Mouse (Mus musculus): Measurements from ENCODE around the gene Irgq.

The Irgq gene

DNA sequence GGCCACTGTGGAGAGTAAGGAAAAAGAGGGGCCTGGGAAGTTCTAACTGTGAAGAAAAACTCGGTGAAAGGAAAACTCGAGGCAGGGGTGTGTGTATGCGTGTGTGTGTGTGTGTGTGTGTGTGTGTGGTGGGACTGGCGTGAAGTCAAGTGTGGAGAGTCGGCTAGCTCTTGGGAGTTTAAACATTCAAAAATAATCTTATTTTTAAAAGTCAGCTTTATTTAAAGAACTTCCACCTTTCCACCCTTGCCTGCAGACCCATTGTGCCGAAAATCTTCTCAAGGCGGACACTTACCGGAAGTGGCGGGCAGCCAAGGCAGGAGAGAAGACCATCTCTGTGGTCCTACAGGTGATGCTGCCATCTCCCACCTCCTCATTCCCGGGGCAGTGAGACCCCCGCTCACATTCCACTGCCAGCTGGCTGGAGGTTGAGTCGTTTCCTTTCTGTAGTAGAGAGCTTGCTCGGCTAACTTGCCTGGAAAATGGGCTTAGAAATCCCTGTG is 17.1 kb downstream of the Irgq start:
- DNase-seq: no peak

DNA sequence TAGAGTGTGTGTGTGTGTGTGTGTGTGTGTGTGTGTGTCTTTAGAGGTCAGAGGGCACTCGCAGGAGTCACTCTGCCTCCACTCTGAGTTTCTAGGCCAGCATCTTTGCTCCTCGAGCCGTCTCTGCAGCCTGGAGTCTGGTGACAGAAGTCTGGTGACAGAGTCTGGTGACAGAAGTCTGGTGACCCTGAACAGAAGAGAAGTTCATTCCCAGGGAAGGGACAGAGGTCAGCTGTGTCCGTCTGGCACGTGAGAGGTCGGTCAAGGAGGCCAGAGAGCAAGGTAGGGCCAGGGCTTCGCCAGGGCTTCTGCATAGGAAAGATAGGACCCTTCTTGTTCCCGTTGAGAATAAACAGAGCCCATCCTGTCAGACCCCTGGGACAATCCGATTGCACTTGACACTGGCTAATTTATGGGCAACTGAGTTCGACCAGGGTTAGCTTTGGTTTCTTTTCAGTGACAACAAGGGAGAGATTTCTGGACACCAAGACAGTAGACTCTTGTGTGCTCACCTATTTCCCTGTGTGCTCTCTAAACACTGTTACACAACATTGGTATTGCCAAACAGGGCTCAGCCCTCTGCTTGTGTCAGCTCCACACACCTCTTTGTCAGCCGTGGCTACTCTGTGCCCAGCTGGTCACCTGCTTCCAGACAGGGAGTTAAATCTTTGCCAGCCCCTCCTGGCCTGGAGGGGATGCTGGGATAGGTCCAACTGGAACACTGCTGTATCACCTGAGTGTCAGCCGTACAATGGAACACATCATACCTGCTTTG is 21.7 kb downstream of the Irgq start:
- DNase-seq: no peak

DNA sequence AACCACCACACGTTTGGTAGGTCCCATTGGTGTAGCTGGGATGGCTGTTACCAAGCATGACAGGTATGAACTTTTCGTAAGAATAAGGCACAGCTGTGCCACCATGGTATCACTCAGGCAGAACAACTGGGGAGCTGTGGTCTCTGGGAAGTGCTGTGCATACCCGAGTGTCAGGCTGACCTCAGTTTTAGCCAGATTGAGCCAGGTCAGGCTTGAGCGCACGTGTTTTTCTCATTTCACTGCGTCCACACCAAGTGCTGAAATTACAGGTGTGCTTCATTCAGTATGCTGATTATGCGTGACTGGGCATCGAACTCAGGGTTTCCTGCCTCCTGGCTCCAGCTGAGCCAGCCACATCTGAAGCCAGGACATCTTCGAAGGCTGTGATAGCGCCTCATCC is 25.3 kb downstream of the Irgq start:
- no peak for DNase-seq

DNA sequence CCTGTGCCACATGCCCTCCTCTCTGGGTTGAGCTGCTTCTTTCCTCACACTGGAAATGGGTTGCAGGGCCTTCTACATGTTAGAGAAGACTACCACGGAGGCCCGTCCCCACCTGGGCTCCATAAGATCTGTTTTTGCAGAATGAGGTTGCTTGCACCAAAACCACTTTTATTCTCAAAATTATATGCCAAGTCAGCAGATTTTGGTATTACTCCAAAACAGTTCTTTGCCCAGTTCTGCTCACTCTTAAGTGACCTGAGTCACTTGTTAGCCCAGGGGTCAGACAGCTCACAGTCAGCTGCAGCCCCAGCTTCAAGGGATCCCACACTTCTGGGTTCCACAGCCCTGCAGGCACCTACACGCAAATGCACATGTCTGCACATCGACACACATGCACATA is 31.0 kb downstream of the Irgq start:
- DNase-seq: no peak

DNA sequence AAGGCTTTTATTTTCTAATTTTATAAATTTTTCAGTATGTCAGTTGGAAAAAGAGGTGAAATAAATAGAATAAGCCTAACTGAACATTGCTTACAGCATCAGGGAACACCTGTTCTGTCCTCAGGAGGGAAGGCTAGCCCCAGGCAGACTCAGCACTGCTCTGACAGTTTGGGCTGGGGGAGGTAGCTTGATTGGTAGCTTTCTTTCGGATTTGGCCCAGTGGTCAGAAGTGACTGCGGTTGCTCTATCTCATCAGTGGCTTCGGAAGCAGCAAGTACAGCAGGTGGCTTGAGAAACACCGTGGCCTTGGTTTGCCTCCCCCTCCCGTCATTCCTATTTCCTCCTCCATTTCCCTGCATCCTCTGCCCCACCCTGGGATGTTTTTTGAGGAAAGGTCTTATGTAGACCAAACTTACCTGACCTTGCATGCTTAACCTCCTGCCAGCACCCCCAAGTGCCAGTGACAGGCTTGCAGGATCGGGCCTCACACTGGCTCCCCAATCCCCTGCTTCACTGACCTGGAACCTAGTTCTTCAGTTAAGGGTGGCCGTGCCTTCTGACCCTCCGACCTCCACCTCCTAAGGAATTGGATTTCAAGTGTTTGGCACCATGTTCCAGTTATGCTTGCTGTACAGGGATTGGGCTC is 32.8 kb downstream of the Irgq start:
- no peak for DNase-seq

DNA sequence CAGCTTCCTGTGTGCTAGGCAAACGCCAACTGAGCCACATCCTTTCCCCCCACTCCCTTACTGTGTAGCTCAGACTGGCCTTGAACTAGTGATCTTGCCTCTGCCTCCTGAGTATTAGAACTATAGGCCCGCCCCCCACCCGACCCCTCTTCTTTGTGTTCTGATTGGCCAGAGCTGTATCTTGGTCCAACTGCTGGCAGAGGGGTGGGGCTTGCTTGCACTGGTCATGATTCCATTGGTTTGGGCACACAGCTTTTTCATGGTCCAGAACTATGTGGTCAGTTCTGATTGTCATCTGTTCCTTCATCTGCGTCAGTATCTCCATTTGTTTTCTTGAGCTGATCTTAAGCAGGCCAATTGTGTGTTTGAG is 33.3 kb downstream of the Irgq start:
- no peak for DNase-seq

DNA sequence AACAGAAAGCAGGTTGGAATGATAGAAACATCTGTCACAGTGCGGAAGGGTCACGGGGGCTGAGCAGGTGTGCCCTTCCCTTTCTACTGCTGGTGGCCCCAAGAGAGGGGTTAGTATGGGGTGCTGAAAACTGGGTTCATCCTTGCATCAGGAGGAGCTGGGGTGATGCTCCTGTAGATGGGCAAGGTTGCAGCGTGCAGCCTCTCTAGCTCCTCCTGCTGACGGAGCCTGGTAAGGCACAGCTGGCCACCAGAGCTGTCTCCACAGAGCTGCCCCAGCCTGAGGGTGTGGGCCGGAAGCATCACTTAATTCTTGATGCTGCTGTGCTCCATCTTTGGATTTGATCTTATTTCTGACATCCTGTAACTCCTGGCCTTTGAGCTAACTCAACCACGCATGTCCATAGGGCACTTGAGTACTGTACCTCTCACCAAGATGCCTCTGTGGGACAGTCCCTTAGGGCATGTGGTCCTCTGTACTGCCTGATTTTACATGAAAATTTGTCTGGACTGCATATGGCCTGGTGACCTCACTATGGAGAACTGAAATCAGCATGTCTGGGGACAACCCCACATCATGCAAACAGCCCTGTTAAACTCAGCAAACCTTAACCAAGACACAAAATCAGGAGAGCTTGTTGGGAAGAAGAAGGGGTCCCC is 34.2 kb downstream of the Irgq start:
- DNase-seq: peak; percentile 74 to 80

DNA sequence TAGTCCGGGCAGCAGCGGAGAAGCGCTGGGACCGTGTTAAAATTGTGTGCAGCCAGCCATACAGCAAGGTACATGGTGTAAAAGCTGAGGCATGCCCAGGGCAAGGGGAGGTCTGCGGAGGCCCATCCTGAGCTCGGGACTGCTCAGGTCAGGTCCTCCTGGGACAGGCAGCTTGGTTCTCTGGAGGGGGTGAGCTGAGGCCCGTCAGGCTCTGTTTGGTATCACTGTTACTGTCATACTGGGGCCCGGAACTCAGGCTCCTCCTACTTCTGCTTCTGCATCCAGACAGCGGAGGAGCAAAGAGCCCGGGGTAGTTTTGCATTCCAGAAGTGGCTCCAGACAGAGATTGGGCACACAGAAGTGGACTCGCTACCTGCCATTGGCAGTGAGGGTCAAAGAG is 35.1 kb downstream of the Irgq start:
- no peak for DNase-seq

DNA sequence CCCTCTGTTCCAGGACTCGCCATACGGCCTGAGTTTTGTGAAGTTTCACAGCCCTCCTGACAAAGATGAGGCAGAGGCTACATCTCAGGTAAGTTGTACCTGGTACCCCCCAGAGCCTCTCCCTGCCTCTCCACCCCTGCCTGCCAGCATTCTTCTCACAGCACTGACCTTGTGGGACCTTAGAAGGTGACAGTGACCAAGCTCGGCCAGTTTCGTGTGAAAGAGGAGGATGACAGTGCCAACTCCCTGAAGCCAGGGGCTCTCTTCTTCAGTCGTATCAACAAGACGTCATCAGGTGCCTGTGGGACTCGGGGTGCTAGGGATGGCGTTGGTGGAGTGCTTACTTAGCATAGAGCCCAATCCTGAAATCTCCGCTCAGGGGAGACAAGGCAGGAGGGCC is 35.7 kb downstream of the Irgq start:
- no peak for DNase-seq

DNA sequence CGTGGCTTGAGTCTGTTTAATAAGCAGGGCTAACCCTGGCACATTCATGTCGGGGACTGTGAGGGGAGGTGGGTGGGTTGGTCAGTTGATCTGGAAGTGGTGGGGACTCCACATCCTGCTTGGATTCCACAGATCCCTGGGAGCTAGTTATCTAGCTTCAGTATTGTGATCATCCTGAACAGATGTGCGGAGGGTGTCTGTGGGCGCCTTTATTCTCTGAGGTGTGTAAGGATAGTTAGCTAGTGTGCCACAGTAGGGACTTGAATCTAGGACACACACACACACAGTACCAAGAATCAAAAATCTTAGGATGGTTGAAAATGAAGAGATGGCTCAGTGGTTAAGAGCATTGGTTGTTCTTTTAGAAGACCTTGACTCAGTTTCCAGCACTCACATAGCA is 38.0 kb downstream of the Irgq start:
- DNase-seq: no peak

DNA sequence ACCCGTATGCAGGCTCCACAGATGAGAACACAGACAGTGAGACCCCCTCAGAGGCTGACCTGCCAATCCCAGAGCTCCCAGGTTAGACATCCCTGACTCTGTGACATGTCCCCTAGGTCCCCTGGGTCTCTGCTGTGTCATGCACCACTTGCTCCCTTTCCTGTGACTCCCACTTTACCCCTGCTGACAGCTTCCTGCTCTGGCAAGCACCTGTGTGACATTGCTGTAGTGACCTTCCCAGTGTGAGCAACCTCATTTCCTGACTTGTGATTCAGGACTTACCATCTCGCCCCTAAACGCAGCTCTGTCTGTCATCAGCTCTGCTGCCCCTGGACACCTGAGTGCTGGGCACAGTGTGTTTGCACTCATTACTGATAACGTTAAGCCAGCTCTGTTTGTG is 40.6 kb downstream of the Irgq start:
- no peak for DNase-seq

DNA sequence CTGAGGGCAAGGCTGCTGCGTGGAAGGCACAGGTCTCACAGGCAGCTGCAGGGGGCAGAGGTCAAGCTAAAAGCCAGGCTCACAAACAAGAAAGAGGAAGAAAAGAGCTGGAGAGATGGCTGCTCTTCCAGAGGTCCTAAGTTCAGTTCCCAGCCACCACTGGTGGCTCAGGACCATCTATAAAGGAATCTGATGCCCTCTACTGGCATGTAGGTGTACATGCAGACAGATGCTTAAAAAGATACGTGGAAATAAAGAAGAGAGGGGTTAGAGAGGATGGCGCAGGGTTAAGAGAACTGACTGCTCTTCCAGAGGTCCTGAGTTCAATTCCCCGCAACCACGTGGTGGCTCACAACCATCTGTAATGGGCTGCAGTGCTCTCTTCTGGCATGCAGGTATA is 42.0 kb downstream of the Irgq start:
- DNase-seq: no peak

DNA sequence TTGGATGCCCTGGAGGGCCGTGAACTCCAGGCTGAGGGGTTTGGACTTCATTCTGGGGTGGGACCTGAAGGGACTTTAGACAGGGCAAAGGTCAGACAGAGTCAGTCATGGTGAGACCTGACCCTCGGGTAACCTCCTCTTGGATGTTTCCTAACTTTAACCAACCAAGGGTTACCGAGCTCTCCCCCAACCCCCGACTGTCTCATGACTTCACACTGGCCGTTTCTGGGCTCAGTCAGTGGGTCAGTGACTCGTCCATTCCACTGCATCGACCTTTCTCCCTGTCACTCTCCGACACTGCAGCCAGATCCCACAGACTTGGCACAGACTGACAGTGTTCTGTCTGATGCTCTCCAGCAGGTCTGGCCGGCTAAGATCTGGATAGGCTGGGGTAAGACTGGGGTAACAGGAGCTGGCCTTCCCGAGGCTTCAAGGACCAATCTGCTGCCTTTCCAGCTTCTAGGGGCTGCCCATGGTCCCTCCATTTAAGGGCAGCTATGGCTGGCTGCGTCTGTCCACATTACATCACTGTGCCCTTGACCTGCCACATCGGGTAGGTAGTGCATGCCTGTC is 43.8 kb downstream of the Irgq start:
- DNase-seq: no peak

DNA sequence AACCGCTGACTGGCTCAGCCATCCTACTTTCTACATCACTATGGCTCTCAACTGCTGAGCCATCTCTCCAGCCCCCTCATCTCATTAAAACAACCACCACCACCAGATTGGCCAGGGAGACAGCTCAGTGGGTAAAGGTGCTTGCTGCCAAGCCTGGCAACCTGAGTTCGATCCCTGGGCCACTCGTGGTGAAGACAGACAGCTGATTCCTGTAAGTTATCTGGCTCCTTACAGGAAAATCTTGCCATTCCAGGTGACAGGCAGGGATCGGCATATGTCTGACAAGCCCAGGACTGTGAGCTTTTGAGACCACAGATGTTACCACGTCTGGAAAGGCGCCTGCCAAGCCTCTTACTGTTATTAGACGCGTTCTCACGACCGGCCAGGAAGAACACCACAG is 47.3 kb downstream of the Irgq start:
- DNase-seq: no peak

DNA sequence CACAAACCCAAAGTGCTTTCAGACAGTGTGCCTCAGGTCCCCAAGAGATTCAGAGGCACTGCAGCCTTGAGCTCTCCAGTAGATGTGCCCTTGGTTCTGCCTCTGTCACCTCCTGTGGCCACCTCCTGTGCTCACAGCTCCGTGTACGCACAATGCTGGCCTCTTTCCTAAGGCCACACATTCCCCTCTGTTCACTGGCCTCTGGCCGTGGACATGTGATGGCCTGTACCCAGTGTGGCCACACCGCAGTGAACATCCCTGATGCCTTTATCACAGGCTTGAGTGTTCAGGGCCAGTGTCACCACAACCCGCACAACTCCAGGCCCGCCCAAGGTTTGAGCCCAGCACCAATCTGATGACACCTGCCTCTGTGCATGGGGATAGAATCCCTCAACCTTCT is 54.4 kb downstream of the Irgq start:
- no peak for DNase-seq

DNA sequence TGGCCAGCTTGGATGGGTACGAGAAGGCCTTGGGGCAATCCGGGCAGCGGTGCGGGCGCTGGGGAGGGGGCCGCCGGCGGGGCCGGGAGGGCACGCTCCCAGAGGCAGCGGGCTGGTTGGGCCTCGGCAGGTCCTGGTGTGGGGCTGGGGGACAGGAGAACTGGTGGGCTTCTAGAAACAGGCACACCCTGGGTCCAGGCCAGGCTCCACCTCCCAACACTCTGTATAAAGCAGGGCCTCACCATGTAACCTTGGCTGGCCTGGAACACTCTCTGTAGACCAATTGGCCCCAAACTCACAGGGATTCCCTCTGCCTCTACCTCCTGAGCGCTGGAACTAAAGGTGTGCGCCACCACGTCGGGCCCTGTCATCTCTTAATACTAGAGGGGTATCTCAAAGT is 55.5 kb downstream of the Irgq start:
- peak in 1 of 2 experiments; percentile 23 for DNase-seq

DNA sequence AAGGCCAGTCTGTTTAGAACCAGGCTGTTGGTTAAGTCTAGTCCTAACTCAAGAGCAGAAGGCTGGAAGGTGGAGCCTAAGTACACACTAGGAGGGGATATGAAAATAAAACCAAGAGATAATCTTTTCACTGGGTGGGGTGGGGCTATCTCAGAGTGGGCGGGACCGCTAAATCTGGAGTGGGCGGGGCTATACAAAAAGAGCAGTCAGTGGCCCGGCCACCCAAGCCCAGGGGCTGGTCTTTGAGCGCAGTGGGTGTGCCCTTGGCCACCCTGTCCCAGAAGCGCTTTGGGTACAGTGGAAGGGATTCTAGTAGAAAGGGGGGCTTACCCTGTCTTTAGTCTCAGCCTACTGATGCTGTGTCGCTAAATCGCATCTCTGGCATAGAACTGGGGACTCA is 56.3 kb downstream of the Irgq start:
- no peak for DNase-seq

DNA sequence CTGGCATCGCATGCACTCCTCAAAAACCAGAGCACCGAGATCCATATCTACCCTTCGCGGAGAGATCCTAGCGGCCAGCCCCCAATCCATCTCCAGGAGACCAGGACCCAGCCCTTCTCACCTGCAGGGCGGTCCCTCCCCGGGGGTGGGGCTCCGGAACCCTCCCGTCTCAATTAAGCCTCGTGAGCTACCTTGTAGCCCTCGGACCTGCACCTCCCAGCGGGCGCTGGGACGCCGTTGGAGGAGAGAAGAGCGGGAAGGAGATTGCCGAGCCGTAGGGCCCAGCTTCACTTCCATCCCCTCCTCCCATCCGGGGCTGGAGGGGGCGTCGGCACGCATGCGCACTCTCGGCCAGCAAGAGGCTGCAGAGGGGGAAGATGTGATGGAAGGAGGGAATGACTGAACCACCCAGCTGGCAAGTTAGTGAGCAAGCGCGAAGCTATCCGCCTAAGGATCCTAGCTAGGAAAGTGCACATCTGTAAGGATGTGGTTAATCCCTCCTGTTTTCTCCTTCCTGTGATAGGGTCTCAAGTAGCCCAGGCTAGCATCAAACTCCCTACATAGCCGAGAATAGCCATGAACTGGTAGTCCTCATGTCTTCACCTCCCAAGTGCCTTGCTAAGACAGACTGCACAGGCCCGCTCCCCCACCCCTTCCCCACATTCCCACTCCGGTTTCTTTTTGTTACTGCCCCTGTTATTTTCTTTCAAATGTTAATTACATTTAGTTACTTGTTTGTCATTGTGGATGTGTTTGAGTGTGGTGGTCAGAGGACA is 57.0 kb downstream of the Irgq start, which contains the start of the genes Ethe1 and Zfp575:
Gene Ethe1, plus strand, starts transcription at position 214 of the 776 bp plus-strand sequence.
Gene Zfp575, minus strand, starts transcription at position 312 of the 776 bp plus-strand sequence.
- peak; percentile 62 to 72 for DNase-seq
